Mouse (Mus musculus): Measurements from ENCODE around the gene Cav3. TPM values are rescaled to one million over a fixed set of nuclear protein-coding genes. Genes with fewer than 3 reads are reported as not detected.

Cav3 gene
- total RNA-seq, 4 experiments from 2014 or later = 0.32 to 0.33 TPM; not detected in 2

DNA sequence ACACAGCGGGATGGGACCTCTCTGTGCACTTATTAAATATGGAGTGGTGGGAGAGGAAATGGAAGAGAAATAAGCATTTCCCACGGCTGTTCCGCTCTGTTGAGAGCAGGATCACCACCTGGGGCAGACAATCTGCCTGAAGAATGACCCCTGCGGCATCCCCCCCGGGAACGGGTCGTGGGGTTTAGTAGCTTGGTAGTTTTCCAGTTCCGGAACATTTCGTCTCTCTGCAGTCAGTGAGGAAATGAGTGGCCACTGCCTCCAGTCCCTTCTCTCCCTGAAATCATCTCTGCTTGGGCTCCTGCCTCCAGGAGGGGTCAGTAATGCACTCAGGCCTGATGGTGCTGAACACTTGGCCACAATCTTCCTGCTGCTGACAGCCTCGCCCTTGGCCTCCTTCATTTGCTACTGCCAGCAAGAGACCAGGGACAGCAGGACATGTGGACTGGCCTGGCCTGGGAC is 35.3 kb downstream of the Cav3 start:
- DNase-seq (ENCODE audit: low spot score in 2 of 2) = no peak

DNA sequence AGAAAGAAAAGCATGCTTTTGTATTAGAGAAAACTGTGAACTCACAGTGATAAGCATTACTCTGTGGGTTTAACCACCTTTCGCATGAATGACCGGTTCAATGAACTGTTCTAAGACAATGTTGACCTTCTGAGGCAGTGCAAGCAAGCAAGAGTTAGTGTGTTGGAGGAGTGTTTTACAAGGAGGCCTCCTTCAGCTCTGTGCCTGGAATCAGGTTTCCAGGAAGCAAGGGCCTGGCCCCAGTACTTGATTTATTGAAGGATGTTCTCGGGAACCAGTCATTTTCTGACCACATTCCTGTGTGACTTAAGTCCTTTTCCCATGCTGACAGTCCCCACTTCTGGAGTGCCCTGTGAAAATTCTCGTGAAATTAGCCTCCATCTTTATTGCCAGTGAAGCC is 35.9 kb downstream of the Cav3 start:
- no peak for DNase-seq (ENCODE audit: low spot score in 2 of 2)

DNA sequence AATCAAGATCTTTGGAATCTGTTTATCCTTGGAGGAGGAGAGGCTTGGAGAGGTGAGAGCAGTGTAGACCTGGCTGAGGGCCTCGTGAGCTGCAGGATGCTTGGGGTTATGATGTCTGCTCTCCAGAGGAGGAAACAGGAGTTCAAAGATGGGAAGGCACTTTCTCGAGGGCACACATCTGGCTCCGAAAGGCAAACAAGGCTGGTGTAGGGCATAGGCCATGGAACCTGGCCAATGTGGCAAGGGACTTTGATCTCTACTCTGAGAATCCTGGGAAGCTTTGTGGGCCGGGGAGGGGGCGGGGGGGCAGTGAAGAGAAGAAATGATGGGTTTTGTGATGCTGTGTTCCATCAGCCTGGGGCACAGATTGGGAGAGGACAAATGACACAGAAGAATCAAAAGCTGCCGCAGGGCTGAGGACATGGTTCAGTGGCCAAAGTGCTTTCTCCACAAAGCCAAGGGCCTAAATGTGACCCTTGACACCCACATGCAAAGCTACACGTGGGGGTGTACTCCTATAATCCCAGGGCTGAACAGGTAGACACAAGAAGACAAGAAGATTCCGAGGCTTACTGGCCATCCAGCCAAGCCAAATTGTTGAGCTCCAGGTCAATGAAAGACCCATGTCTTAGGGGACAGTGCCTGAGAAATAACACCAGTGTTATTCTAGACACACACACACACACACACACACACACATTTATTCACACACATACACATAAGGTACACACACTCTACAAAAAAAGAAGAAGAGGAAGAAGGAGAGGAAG is 37.2 kb downstream of the Cav3 start:
- no peak for DNase-seq (ENCODE audit: low spot score in 2 of 2)

DNA sequence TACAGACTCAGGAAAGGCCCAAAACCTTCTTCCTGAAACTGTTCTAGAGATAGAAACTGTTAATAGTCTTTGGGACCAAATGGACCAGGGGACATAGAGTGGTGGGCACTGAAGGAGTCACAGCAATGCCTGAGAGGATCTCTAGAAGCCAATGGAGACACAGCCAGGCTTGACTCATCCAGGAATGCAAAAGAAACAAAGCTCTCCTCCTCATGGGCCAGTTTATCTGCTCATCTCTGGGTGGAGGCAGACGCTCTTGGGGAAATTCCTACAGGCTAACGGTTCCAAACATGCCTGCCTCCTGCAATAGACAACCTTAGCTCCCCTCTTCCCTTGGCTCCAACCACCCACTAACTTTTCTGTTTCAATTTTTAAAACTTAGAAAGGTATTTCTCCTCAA is 38.2 kb downstream of the Cav3 start:
- no peak for DNase-seq (ENCODE audit: low spot score in 2 of 2)

DNA sequence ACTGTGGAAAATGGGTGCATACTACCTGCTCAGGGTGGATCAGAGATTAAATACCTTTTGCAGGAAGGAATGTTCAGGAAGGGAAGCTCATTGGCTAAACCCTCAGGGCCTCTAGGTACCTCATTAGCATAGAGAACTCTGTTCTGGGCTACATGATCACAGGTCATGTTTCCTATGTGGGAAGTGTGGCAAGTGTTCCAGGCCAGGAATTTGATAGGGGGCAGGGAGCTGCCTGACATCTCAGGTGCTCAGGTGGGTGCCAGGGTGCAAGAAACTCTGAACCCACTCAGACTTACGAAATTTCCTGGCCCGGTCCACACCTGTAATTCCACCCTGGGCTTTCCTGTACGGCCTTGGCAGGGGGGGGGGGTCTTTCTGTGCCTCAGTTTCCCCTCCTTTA is 39.4 kb downstream of the Cav3 start:
- DNase-seq (ENCODE audit: low spot score in 2 of 2) = no peak

DNA sequence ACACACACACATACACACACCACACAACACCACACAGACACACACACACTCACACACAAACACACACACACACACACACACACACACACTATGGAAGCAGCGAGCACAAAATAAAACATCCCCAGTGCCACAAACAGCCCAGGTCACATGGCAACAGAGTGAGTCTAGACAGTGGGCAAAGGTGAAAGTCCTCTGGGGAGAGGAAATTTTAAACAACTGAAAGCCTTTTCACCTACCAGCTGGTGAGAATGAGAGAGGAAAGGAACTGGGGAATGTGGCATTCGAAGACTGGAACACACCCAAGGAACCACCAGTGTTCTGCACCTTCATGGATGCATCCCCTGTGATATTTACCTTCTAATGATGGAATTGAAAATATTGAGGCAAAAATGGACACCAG is 40.2 kb downstream of the Cav3 start:
- no peak for DNase-seq (ENCODE audit: low spot score in 2 of 2)

DNA sequence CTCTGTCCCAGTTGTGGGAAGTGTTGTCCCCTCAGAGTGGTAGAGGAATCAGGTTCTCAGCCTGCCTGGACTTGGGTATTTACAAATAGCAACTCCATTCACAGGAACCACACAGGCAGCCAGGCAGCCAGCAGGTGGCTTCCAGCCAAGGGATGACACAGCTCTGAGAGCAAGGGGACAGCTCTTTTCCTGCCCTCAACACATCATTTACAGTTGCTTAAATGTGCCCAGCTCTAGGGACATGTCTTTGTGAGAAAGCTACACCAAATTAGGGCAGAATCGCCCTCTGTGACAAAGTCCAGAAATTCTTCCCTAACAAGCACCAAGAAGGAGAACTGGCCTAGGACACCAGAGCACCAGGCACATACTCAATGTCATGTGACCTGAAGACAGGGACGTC is 41.9 kb downstream of the Cav3 start:
- DNase-seq (ENCODE audit: low spot score in 2 of 2) = no peak

DNA sequence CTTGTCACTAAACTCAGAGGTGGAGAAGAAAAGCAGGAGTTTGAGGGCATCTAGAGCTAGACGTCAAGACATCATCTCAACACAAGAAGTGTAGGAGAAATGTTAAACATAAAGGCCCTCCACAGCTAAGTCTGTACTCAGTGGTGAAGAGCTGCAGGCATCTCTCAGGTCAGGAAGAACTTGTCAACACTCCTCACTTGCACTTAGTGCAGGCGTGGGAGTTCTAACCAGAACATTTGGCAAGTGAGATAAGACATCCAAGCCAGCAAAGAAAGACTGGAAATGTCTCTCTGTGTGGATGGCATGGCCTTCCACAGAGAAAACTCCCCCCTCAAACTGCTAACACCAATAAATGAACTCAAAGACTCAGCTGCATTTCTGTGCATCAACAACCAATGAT is 48.3 kb downstream of the Cav3 start:
- no peak for DNase-seq (ENCODE audit: low spot score in 2 of 2)

DNA sequence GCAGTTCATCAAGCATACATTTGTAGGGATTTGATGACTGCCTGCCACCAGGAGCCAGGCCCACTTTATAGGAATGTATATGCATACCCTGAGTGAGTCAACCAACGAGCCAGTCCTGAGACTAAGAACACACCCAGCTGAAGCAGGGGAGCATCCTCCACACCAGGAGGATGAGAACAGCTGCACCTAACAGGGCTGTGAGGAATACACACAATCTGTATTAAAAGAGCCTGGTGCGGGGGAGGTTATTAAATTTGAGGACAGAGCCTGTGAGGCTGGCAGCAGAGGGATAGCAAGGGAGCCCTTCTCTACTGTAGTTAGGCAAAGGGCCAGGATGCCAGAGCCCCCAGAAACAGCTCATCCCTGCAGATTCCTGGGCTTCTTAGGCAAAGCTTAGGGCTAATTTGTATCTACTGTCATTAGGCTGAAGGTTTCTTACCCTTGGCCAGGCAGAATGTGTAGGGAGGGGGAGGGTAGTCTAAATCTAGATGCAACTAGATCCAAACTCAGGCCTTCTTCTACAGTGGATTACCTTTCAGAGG is 50.4 kb downstream of the Cav3 start:
- DNase-seq (ENCODE audit: low spot score in 2 of 2) = no peak

DNA sequence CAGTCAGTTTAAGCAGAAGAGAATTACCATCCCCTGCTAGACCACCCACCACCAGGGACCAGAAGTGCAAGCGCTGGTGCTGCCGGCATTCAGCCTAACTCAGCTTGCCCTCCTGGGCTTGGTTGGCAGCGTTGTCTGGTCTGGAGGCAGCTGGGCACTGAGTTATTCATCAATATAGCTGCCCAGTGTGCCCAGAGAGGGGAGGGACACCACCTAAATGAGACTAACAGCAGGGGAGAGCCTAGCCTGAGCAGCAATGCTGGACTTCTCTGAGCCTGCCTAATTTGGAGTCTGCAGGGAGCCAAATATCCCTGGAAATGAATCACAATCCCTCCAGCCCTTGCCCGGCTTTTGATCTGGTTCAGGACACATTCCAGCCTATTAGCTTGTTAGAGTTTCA is 51.0 kb downstream of the Cav3 start:
- DNase-seq (ENCODE audit: low spot score in 2 of 2) = peak in 1 of 2 experiments; percentile 36

DNA sequence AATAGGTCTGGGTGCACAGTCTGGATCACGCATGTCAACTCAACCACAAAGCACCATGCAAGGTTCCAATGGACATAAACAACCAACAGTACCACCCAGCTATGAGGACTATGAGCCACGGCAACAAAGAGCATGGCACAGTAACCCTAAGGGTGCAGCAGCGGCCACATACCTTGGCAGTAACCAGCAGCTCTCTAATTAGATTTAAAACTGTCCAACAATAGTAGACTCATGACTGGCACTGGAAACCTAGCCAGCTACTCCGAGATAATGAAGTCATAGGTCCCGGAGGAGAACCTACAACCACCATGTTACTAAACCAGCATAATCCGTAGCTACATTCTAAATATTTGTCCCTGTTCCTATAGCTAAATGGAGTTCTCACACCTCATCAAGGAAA is 55.3 kb downstream of the Cav3 start:
- no peak for DNase-seq (ENCODE audit: low spot score in 2 of 2)

DNA sequence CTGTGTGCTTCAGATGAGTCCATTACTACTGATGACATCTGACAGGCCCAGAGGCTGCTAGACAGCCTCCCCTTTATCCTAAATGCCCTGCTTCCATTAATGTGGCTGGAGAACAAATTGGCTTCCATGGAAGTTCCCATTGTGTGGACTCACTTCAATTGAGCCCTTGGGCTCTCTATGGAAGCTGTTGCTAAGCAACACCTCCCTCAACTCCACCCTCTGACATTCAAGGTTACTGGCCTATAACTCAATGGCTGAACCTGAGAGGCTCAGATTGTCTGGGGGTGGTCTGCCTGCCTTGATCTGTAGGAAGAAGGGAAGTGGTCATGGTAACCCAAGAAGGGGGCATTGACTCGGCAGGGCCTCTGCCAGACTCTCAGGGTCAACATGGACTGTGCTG is 57.2 kb downstream of the Cav3 start:
- DNase-seq (ENCODE audit: low spot score in 2 of 2) = no peak

DNA sequence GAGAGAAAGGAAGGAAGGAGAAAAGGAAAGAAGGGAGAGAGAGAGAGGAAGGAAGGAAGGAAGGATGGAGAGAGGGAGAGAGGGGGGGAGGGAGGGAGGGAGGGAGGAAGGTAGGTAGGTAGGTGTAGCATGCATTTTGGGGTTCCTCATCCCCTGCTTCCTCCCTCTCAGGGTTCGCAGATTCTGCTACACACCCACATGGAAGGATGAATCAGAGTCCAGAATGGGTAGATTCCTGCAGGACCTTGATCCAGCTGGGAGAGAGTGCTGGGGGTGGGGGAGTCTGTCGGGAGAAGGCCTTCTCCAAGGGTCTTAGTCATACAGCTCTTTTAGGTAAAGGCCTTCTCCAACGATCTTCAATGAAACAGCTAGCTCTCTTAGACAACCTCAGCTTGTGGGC is 58.3 kb downstream of the Cav3 start:
- DNase-seq (ENCODE audit: low spot score in 2 of 2) = no peak

DNA sequence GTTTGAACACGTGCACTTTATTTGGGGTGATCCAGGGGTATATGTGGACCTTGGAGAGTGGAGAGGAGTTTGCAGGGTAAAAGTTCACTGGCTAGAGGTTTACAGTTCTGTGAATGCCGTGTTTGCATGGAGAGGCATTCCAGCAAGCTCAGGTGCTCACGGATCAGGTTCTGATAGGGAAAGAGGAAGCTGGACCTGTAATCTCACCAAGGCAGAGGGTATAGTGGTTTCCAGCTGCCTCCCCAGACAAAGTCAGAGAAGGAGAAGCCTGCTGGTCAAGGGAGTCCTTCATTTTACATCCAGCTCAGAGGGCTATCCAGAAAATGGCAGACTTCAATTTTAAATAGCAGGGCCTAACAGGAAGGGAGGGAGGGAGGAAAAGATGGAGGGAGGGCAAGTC is 58.7 kb downstream of the Cav3 start:
- no peak for DNase-seq (ENCODE audit: low spot score in 2 of 2)

Other genes starting within 250 kb of the Cav3 start
- 10 to 100 TPM in 1 of 4 experiments, 1 to 10 TPM in 3; 8.7 to 10.8 (median 9.5) TPM for gene Lmcd1, start 185.7 kb upstream of the Cav3 start, total RNA-seq (2022)
- gene Ssu2, start 71.5 kb upstream of the Cav3 start, total RNA-seq (2022) = under 1 TPM in 3 of 4 experiments, not detected in 1; 0.23 to 0.49 (median 0.44) TPM
- 1 to 10 TPM; 4.3 to 5.1 (median 4.7) TPM for gene Oxtr, start 30.4 kb downstream of the Cav3 start, total RNA-seq (2022)
- 1 to 10 TPM; 7.8 to 9.8 (median 8.4) TPM for gene Rad18, start 237.2 kb downstream of the Cav3 start, total RNA-seq (2022)